Mouse (Mus musculus) midbrain, embryonic 11.5 days (tissue): Measurements from ENCODE around the gene Wnt4. TPM values are rescaled to one million over a fixed set of nuclear protein-coding genes. Genes with fewer than 3 reads are reported as not detected.

Source experiments
- ATAC-seq: fragments of 200-750 bp; cut with Nextera tagmentation; 2 replicates; pipeline ENCODE4 v1.8.0; 2017; ENCODE audit warnings: moderate TSS enrichment, moderate library complexity; ENCODE audit not compliant: low FRiP score
- DNase-seq: peaks from one replicate; pipeline ENCODE4 v3.0.0; 2015; ENCODE audit warnings: low spot score; ENCODE audit errors: missing footprints
- H3K27ac ChIP-seq: fragments of 300-500 bp; sonication (generic); 2 replicates; pipeline ENCODE4 v1.5.1; 2014; ENCODE audit warnings: low read depth, low read length
- H3K27me3 ChIP-seq: fragments of 300-500 bp; sonication (generic); 2 replicates; pipeline ENCODE4 v1.6.1; 2014; ENCODE audit warnings: mild to moderate bottlenecking, low read length, moderate library complexity, mixed read lengths; ENCODE audit not compliant: control insufficient read depth, insufficient read depth
- H3K36me3 ChIP-seq: fragments of 300-500 bp; sonication (generic); 2 replicates; pipeline ENCODE4 v1.6.1; 2014; ENCODE audit warnings: mild to moderate bottlenecking, low read length, moderate library complexity, mixed read lengths; ENCODE audit not compliant: control insufficient read depth, insufficient read depth
- H3K4me1 ChIP-seq: fragments of 300-500 bp; sonication (generic); 2 replicates; pipeline ENCODE4 v1.6.1; 2014; ENCODE audit warnings: low read length; ENCODE audit not compliant: control insufficient read depth, insufficient read depth
- H3K4me2 ChIP-seq: fragments of 300-500 bp; sonication (generic); 2 replicates; pipeline ENCODE4 v1.6.1; 2014; ENCODE audit warnings: mild to moderate bottlenecking, moderate library complexity
- H3K4me3 ChIP-seq: fragments of 300-500 bp; sonication (generic); 2 replicates; pipeline ENCODE4 v1.5.1; 2014; ENCODE audit warnings: low read depth, low read length
- H3K9ac ChIP-seq: fragments of 300-500 bp; sonication (generic); 2 replicates; pipeline ENCODE4 v1.6.1; 2014; ENCODE audit warnings: low read length
- H3K9me3 ChIP-seq: fragments of 300-500 bp; sonication (generic); 2 replicates; pipeline ENCODE4 v1.6.1; 2016; ENCODE audit warnings: low read length; ENCODE audit not compliant: control insufficient read depth
- WGBS: fragments of 180-500 bp; shearing (Covaris S2); extraction: QIAGEN DNeasy Blood & Tissue Kit; methylation state at CpG from one replicate; pipeline ENCODE4 v1.1.7; 2014; 5-methylcytosine and 5-hydroxymethylcytosine counted together
- polyA plus RNA-seq: library from polyadenylated mRNA; unstranded; fragments of >200 nt; fragmentation: Nextera tagmentation; extraction: Ambion mirVana; gene quantifications from 2 replicates; pipeline ENCODE4 v1.2.1, GENCODE M21; 2014

Gene Wnt4
- polyA plus RNA-seq, 1 experiment from 2014 or later = 1.4 TPM

DNA sequence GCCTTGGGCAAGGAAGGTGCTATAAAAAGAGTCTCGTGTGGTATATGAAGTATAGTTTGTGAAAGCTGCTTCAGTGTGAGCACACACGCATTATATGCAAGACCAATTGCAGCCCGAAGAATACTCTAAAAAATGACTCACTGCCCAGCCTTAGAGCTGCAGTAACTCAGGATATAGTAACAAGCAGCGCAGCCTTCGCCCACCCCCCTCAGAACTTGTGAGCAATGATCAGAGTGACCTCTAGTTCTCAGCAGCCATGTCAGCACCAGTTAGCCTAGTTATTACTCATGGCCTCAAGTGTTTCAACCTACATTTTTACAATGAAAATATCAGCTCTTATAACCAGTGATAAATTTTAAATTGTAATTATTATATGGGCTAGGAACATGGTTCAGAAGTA lies 59.2 kb downstream of the Wnt4 start:
- Histone ChIP-seq H3K4me2 (no peak overlapping the region), H3K4me3 (no peak overlapping the region), H3K27ac (no peak overlapping the region), H3K4me1 (no peaks in the 10 kb centered on the region), H3K9me3 (no peaks in the 10 kb centered on the region), H3K9ac (no peak overlapping the region), H3K36me3 (peaks cover 5% of the 10 kb centered on the region; the same call in 1 of the 2 replicates), H3K27me3 (no peaks in the 10 kb centered on the region)
- no peak for DNase-seq
- WGBS = 89% methylated on average over 5 of the region's 5 CpGs
- ATAC-seq = no peak

GRCm38 (mm10) chr4:137339415-137339814 lies 62.1 kb downstream of the Wnt4 start:
- Histone ChIP-seq H3K9ac (no peak overlapping the region), H3K4me3 (no peak overlapping the region), H3K36me3 (peaks cover 3% of the 10 kb centered on the region; the same call in 1 of the 2 replicates), H3K4me2 (no peak overlapping the region), H3K27me3 (no peaks in the 10 kb centered on the region), H3K27ac (no peak overlapping the region), H3K9me3 (no peaks in the 10 kb centered on the region), H3K4me1 (no peaks in the 10 kb centered on the region)
- ATAC-seq (no peak), DNase-seq (no peak)
- 94% methylated on average over 1 of the region's 1 CpGs for WGBS

- Histone ChIP-seq H3K27ac (no peak overlapping the region), H3K9ac (no peak overlapping the region), H3K27me3 (no peaks in the 10 kb centered on the region), H3K9me3 (no peaks in the 10 kb centered on the region), H3K36me3 (no peaks in the 10 kb centered on the region), H3K4me2 (no peak overlapping the region), H3K4me1 (no peaks in the 10 kb centered on the region), H3K4me3 (no peak overlapping the region)
- 89% methylated on average over 1 of the region's 1 CpGs for WGBS
- DNase-seq (no peak), ATAC-seq (no peak)
These were observed 65.5 kb downstream of the Wnt4 start for GRCm38 (mm10) chr4:137342816-137343215.

DNA sequence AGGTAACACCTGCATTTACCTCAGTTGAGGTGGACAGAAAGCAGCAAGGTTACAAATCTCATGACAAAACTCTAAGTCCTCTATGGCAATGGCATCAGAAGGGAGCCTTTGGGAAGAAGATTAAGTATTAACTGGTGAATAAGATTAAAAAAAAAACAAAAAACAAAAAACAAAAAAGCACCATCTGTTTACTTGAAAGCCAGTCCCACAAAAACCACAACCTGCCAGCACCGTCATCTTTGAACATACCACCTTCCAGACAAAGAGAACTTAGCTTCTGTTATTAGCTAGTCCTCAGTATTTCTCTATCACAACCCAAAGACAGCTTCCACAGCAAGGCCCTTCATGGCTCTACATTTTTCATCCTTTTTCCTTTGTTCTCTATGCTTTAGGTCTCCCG lies 67.8 kb downstream of the Wnt4 start:
- DNase-seq (no peak), ATAC-seq (no peak)
- H3K27me3 ChIP-seq = no peaks in the 10 kb centered on the region
- no peaks in the 10 kb centered on the region for H3K36me3 ChIP-seq
- no peak overlapping the region for H3K4me3 ChIP-seq
- WGBS = 93% methylated on average over 2 of the region's 2 CpGs
- H3K4me2 ChIP-seq = no peak overlapping the region
- no peaks in the 10 kb centered on the region for H3K9me3 ChIP-seq
- no peak overlapping the region for H3K9ac ChIP-seq
- no peaks in the 10 kb centered on the region for H3K4me1 ChIP-seq
- no peak overlapping the region for H3K27ac ChIP-seq

DNA sequence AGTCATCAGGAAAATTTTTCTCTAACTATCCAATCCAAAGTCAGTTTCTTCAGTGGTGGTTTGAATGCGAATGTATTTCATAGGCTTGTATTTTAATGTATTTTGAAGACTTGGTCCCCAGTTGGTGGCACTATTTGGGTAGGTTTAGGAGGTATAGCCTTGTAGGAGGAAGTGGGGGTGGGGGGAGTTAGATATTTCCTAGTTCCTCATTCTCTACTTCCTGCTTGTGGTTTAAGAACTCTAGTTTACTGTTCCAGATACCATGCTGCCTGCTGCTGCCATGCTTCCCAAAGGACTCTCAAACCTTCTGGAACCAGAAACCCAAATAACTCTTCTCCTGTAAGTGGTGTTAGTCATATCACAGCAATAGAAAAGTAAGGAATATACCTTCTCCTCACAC lies 68.5 kb downstream of the Wnt4 start:
- Histone ChIP-seq H3K27ac (no peak overlapping the region), H3K4me3 (no peak overlapping the region), H3K4me2 (no peak overlapping the region), H3K9ac (no peak overlapping the region), H3K4me1 (no peaks in the 10 kb centered on the region), H3K27me3 (no peaks in the 10 kb centered on the region), H3K36me3 (no peaks in the 10 kb centered on the region), H3K9me3 (no peaks in the 10 kb centered on the region)
- 95% methylated on average over 1 of the region's 1 CpGs for WGBS
- no peak for ATAC-seq
- no peak for DNase-seq

Other genes with a start within 250 kb of the Wnt4 start
- 3.4 and 4.2 TPM in 2 replicates for gene Zbtb40, start 228.7 kb upstream of the Wnt4 start, polyA plus RNA-seq
- gene Cdc42, start 80.2 kb downstream of the Wnt4 start, polyA plus RNA-seq = 710 and 751 TPM in 2 replicates
- not detected in 2 replicates for gene Cela3a, start 132.3 kb downstream of the Wnt4 start, polyA plus RNA-seq
- gene Cela3b, start 153.1 kb downstream of the Wnt4 start, polyA plus RNA-seq = not detected in 2 replicates
- not detected in 2 replicates for gene 1700013G24Rik, start 175.8 kb downstream of the Wnt4 start, polyA plus RNA-seq
- gene Hspg2, start 191.3 kb downstream of the Wnt4 start, polyA plus RNA-seq = 9.6 and 11.2 TPM in 2 replicates